Mouse (Mus musculus) myocyte (in vitro differentiated cells): ENCODE results near the gene Glrx. TPM values are rescaled to one million over a fixed set of nuclear protein-coding genes. Genes with fewer than 3 reads are reported as not detected.

ENCODE experiments used
- H3K27me3 ChIP-seq: one replicate; pipeline ENCODE4 v1.6.1; 2011; ENCODE audit not compliant: control insufficient read depth, insufficient read depth, insufficient read length
- H3K36me3 ChIP-seq: one replicate; pipeline ENCODE4 v1.6.1; 2011; ENCODE audit not compliant: control insufficient read depth, insufficient read depth
- H3K4me2 ChIP-seq: one replicate; pipeline ENCODE4 v1.6.1; 2011; ENCODE audit warnings: low read depth, control low read depth
- H3K4me3 ChIP-seq: one replicate; pipeline ENCODE4 v1.5.1; 2011; ENCODE audit warnings: mild to moderate bottlenecking, control low read depth, moderate library complexity
- H3K79me2 ChIP-seq: one replicate; pipeline ENCODE4 v1.6.1; 2011; ENCODE audit not compliant: control insufficient read depth, insufficient read depth
- H3ac ChIP-seq: one replicate; pipeline ENCODE4 v1.6.1; 2011; ENCODE audit not compliant: control insufficient read depth, insufficient read length
- CEBPB ChIP-seq: IDR thresholded peaks from 2 replicates; pipeline ENCODE4 v1.6.1; 2011; ENCODE audit warnings: mild to moderate bottlenecking, moderate library complexity; ENCODE audit not compliant: poor library complexity, insufficient read depth, severe bottlenecking
- E2F4 ChIP-seq: IDR thresholded peaks from one replicate; pipeline ENCODE4 v1.6.1; 2011; ENCODE audit warnings: mild to moderate bottlenecking, control low read depth, moderate library complexity; ENCODE audit not compliant: insufficient read depth
- MAX ChIP-seq: IDR thresholded peaks from one replicate; pipeline ENCODE4 v1.6.1; 2011; ENCODE audit warnings: low read depth, mild to moderate bottlenecking, control low read depth
- MYOD1 ChIP-seq, 3 experiments: IDR thresholded peaks; one replicate each; pipeline ENCODE4 v1.6.1; 2011; ENCODE audit warnings: control low read depth in 2 of 3, low read depth in 2 of 3, mild to moderate bottlenecking in 2 of 3, moderate library complexity in 1 of 3; ENCODE audit not compliant: insufficient read length in 2 of 3, control insufficient read depth in 1 of 3
- MYOG ChIP-seq, 3 experiments: IDR thresholded peaks; one replicate each; pipeline ENCODE4 v1.6.1; 2011; ENCODE audit warnings: control low read depth in 2 of 3, low read depth in 2 of 3, mild to moderate bottlenecking in 2 of 3; ENCODE audit not compliant: insufficient read length in 2 of 3, control insufficient read depth in 1 of 3, insufficient read depth in 1 of 3
- POLR2A ChIP-seq: IDR thresholded peaks from one replicate; pipeline ENCODE4 v1.6.1; 2011; ENCODE audit warnings: low read depth, mild to moderate bottlenecking, control low read depth, moderate library complexity; ENCODE audit not compliant: insufficient read length
- POLR2AphosphoS2 ChIP-seq: IDR thresholded peaks from one replicate; pipeline ENCODE4 v1.6.1; 2011; ENCODE audit warnings: low read depth, control low read depth; ENCODE audit not compliant: insufficient read length
- REST ChIP-seq: IDR thresholded peaks from one replicate; pipeline ENCODE4 v1.6.1; 2011; ENCODE audit warnings: mild to moderate bottlenecking, control low read depth, moderate library complexity; ENCODE audit not compliant: insufficient read depth, insufficient read length
- SRF ChIP-seq: IDR thresholded peaks from one replicate; pipeline ENCODE4 v1.6.1; 2011; ENCODE audit warnings: low read depth; ENCODE audit not compliant: control insufficient read depth, insufficient read length
- TCF12 ChIP-seq: IDR thresholded peaks from one replicate; pipeline ENCODE4 v1.6.1; 2011; ENCODE audit warnings: mild to moderate bottlenecking, control low read depth; ENCODE audit not compliant: poor library complexity, insufficient read depth, severe bottlenecking
- TCF3 ChIP-seq: IDR thresholded peaks from one replicate; pipeline ENCODE4 v1.6.1; 2011; ENCODE audit warnings: low read depth, control low read depth; ENCODE audit not compliant: insufficient read length
- USF1 ChIP-seq: IDR thresholded peaks from one replicate; pipeline ENCODE4 v1.6.1; 2011; ENCODE audit warnings: low read depth, mild to moderate bottlenecking, control low read depth, moderate library complexity
- polyA plus RNA-seq: library from polyadenylated mRNA; unstranded; fragments of >200 nt; fragmentation: generic; extraction: Trizol; gene quantifications from one replicate; pipeline ENCODE4 v1.2.1, GENCODE M21; 2012; ENCODE audit warnings: missing spikeins

Gene Glrx
- 27.5 TPM for polyA plus RNA-seq

- no peak within 1 kb of the TSS for H3ac ChIP-seq
- H3K27me3 ChIP-seq, result no peaks in the 10 kb centered on the region
- H3K79me2 ChIP-seq, result peaks cover 20% of the 10 kb centered on the region
- peak within 1 kb of the TSS; percentile 77 for H3K4me3 ChIP-seq
- TF ChIP-seq MYOD1 (IDR thresholded peaks at IDR 0.05; ENCODE audit: control insufficient read depth in 1 of 3, insufficient read length in 2 of 3, low read depth in 2 of 3) (peak; percentile 30 to 69 (median 61)), E2F4 (no peak), CEBPB (no peak), POLR2AphosphoS2 (peak; percentile 83), MYOG (IDR thresholded peaks at IDR 0.05; ENCODE audit: control insufficient read depth in 1 of 3, insufficient read depth in 1 of 3, insufficient read length in 2 of 3, low read depth in 2 of 3) (peak in 2 of 3 experiments; percentile 60 to 69), POLR2A (peak; percentile 81)
- peak within 1 kb of the TSS; percentile 96 for H3K4me2 ChIP-seq
- no peaks in the 10 kb centered on the region for H3K36me3 ChIP-seq
Measured at GRCm38 (mm10) chr13:75839719-75840481, at the start of gene Glrx. TSS of gene Glrx (plus strand) at chr13:75839868.

- no peaks in the 10 kb centered on the region for H3K36me3 ChIP-seq
- H3K27me3 ChIP-seq, result no peaks in the 10 kb centered on the region
- H3K4me3 ChIP-seq, result no peak overlapping the region
- no peak overlapping the region for H3ac ChIP-seq
- TF ChIP-seq SRF (no peak), POLR2A (no peak), TCF3 (no peak), POLR2AphosphoS2 (no peak), REST (no peak), MYOD1 (IDR thresholded peaks at IDR 0.05; ENCODE audit: control insufficient read depth in 1 of 3, insufficient read length in 2 of 3, low read depth in 2 of 3) (no peak), MAX (no peak), E2F4 (no peak), USF1 (no peak), TCF12 (no peak), MYOG (IDR thresholded peaks at IDR 0.05; ENCODE audit: control insufficient read depth in 1 of 3, insufficient read depth in 1 of 3, insufficient read length in 2 of 3, low read depth in 2 of 3) (no peak), CEBPB (no peak)
- H3K4me2 ChIP-seq, result no peak overlapping the region
- H3K79me2 ChIP-seq, result no peaks in the 10 kb centered on the region
Measured at GRCm38 (mm10) chr13:75790550-75791205, 49.0 kb upstream of the Glrx start.

GRCm38 (mm10) chr13:75793863-75794629 is 45.6 kb upstream of the Glrx start:
- no peak overlapping the region for H3K4me2 ChIP-seq
- H3K79me2 ChIP-seq, result no peaks in the 10 kb centered on the region
- no peaks in the 10 kb centered on the region for H3K36me3 ChIP-seq
- H3ac ChIP-seq, result no peak overlapping the region
- no peaks in the 10 kb centered on the region for H3K27me3 ChIP-seq
- TF ChIP-seq MYOD1 (IDR thresholded peaks at IDR 0.05; ENCODE audit: control insufficient read depth in 1 of 3, insufficient read length in 2 of 3, low read depth in 2 of 3) (no peak), TCF12 (no peak), POLR2A (no peak), TCF3 (no peak), MAX (no peak), USF1 (no peak), POLR2AphosphoS2 (no peak)
- no peak overlapping the region for H3K4me3 ChIP-seq

- TF ChIP-seq TCF3 (no peak), SRF (no peak), MAX (no peak), POLR2A (peak; percentile 67), CEBPB (peak; percentile 89), POLR2AphosphoS2 (peak; percentile 57), REST (no peak), TCF12 (no peak), E2F4 (no peak), MYOG (IDR thresholded peaks at IDR 0.05; ENCODE audit: control insufficient read depth in 1 of 3, insufficient read depth in 1 of 3, insufficient read length in 2 of 3, low read depth in 2 of 3) (peak; percentile 28 to 88 (median 78)), MYOD1 (IDR thresholded peaks at IDR 0.05; ENCODE audit: control insufficient read depth in 1 of 3, insufficient read length in 2 of 3, low read depth in 2 of 3) (peak; percentile 19 to 93 (median 89))
- no peaks in the 10 kb centered on the region for H3K27me3 ChIP-seq
- H3K36me3 ChIP-seq, result no peaks in the 10 kb centered on the region
- no peak overlapping the region for H3ac ChIP-seq
- no peaks in the 10 kb centered on the region for H3K79me2 ChIP-seq
- H3K4me2 ChIP-seq, result peak overlapping the region; percentile 88
- H3K4me3 ChIP-seq, result peak overlapping the region; percentile 11
Measured at GRCm38 (mm10) chr13:75797369-75798141, 42.1 kb upstream of the Glrx start.
